Comparison of ENCODE assay signal across 26 mouse cellular contexts in genomic region chr2:127311193-127311592, GRCm38 (mm10). TPM values are rescaled to one million over a fixed set of nuclear protein-coding genes. Genes with fewer than 3 reads are reported as not detected.
A peak's percentile ranks its signal among the peaks of the same experiment; 100 is the strongest.
DNase-seq lines count a peak whose midpoint lies in the region; ATAC-seq and TF ChIP-seq lines count a peak whose summit lies in the region.
"Had no signal": no experiment of that assay in that cellular context is flagged by ENCODE, and none has a peak within 500 bp of the region (broad histone marks: within the 10 kb centered on the region; RNA-seq: fewer than 3 reads in every experiment).

No protein-coding gene starts in this region.

- CTCF ChIA-PET in Patski (lab: Charles Lee): interaction anchor here (1.2 kb wide), 1 partner anchor 24 kb away, joined by 3 read pairs; the partner anchor contains the start of gene Dusp2

- no peaks in the 10 kb centered on the region for H3K4me1 ChIP-seq in forebrain, embryonic 11.5 days (replicated peaks; ENCODE audit: control insufficient read depth, insufficient read depth, low read length)
- H3K4me1 ChIP-seq in forebrain, embryonic 14.5 days (ENCODE audit: control insufficient read depth, insufficient read depth, low read length): no peaks in the 10 kb centered on the region
- 0 out of 2 replicates have a peak, but pooled peaks cover 1% of the 10 kb centered on the region for H3K4me1 ChIP-seq in heart, adult 2 months (ENCODE audit: control insufficient read depth, insufficient read depth, low read length)
- H3K4me1 ChIP-seq: embryonic facial prominence, embryonic 13.5 days; forebrain, embryonic 13.5 days; hindbrain, embryonic 15.5 days had no signal

- H3K4me2 ChIP-seq in forebrain, embryonic 11.5 days (ENCODE audit: low read depth, low read length, severe bottlenecking): no peak overlapping the region
- H3K4me2 ChIP-seq in forebrain, embryonic 14.5 days (ENCODE audit: low read length): no peak overlapping the region
- H3K4me2 ChIP-seq: embryonic facial prominence, embryonic 13.5 days; forebrain, embryonic 13.5 days; heart, embryonic 13.5 days; hindbrain, embryonic 15.5 days had no signal

- POLR2A ChIA-PET in Patski (lab: Charles Lee): no interaction called here

- peak; percentile 3 for DNase-seq in forebrain, embryonic 11.5 days (ENCODE audit: low spot score)
- no peak for DNase-seq in forebrain, embryonic 14.5 days (ENCODE audit: low spot score)
- DNase-seq in thymus, postnatal 0 days (ENCODE audit: low spot score): peak; percentile 14
- DNase-seq in thymus, postnatal 10 days (ENCODE audit: low spot score in 2 of 2): no peak
- DNase-seq in A20 (ENCODE audit: low read depth, low spot score) (peak; percentile 37), Patski (ENCODE audit: low read depth, low spot score) (no peak)
- DNase-seq in left cerebral cortex, adult 9 months (ENCODE audit: low spot score in 2 of 2): no peak
- DNase-seq in heart, adult 2 months: no peak
- DNase-seq: adrenal gland, postnatal 10 days; cerebellum, adult 11 months; cerebellum, adult 8-10 months; cerebellum, postnatal 25 days; gastrocnemius, adult 2 months; gastrocnemius, postnatal 25 days; heart, postnatal 36 days had no signal

- WGBS in forebrain, embryonic 11.5 days: 79% methylated on average over 1 of the region's 1 CpGs
- 93% methylated on average over 1 of the region's 1 CpGs for WGBS in forebrain, embryonic 14.5 days
- WGBS in heart, adult 2 months: 100% methylated on average over 1 of the region's 1 CpGs

- intact Hi-C loops in heart, adult 2 months (cut with DNase I): no loop called here

- no peaks in the 10 kb centered on the region for H3K79me2 ChIP-seq in heart, adult 2 months (replicated peaks; ENCODE audit: control insufficient read depth, insufficient read depth, low read length)

- H3K9me3 ChIP-seq in forebrain, embryonic 11.5 days (ENCODE audit: control insufficient read depth, low read length): no peaks in the 10 kb centered on the region
- no peaks in the 10 kb centered on the region for H3K9me3 ChIP-seq in forebrain, embryonic 14.5 days (replicated peaks; ENCODE audit: control insufficient read depth, low read length)
- H3K9me3 ChIP-seq: embryonic facial prominence, embryonic 13.5 days; forebrain, embryonic 13.5 days; heart, embryonic 13.5 days; hindbrain, embryonic 15.5 days had no signal

- no peak overlapping the region for H3K4me3 ChIP-seq in forebrain, embryonic 11.5 days (ENCODE audit: low read depth, low read length)
- no peak overlapping the region for H3K4me3 ChIP-seq in forebrain, embryonic 14.5 days (ENCODE audit: low read depth, low read length)
- no peak overlapping the region for H3K4me3 ChIP-seq in heart, adult 2 months
- H3K4me3 ChIP-seq: embryonic facial prominence, embryonic 13.5 days; forebrain, embryonic 13.5 days; gastrocnemius, adult 2 months; heart, embryonic 13.5 days; hindbrain, embryonic 15.5 days had no signal

- no peak overlapping the region for H3K27ac ChIP-seq in forebrain, embryonic 11.5 days (ENCODE audit: low read depth, low read length)
- H3K27ac ChIP-seq in forebrain, embryonic 14.5 days (ENCODE audit: low read depth, low read length): no peak overlapping the region
- no peak overlapping the region for H3K27ac ChIP-seq in heart, adult 2 months
- H3K27ac ChIP-seq: embryonic facial prominence, embryonic 13.5 days; forebrain, embryonic 13.5 days; gastrocnemius, adult 2 months; heart, embryonic 13.5 days; hindbrain, embryonic 15.5 days had no signal

- no peaks in the 10 kb centered on the region for H3K27me3 ChIP-seq in forebrain, embryonic 11.5 days (ENCODE audit: control insufficient read depth, insufficient read depth, low read length)
- H3K27me3 ChIP-seq in forebrain, embryonic 14.5 days (replicated peaks; ENCODE audit: control insufficient read depth, insufficient read depth, low read length): no peaks in the 10 kb centered on the region
- H3K27me3 ChIP-seq in Patski: no peaks in the 10 kb centered on the region
- no peaks in the 10 kb centered on the region for H3K27me3 ChIP-seq in heart, adult 2 months (ENCODE audit: control insufficient read depth, insufficient read depth, low read length)
- H3K27me3 ChIP-seq: embryonic facial prominence, embryonic 13.5 days; forebrain, embryonic 13.5 days; heart, embryonic 13.5 days; hindbrain, embryonic 15.5 days had no signal

- TF ChIP-seq CTCF in Patski (IDR thresholded peaks at IDR 0.05): peak; percentile 27
- TF ChIP-seq CTCF in heart, adult 2 months (IDR thresholded peaks at IDR 0.05): no peak

- no peak for TF ChIP-seq EP300 in heart, adult 2 months (IDR thresholded peaks at IDR 0.05; ENCODE audit: insufficient read depth, low read depth, low read length)

- no peaks in the 10 kb centered on the region for H3K36me3 ChIP-seq in forebrain, embryonic 11.5 days (ENCODE audit: control insufficient read depth, insufficient read depth, low read length)
- H3K36me3 ChIP-seq in forebrain, embryonic 14.5 days (ENCODE audit: control insufficient read depth, insufficient read depth, low read length): no peaks in the 10 kb centered on the region
- no peaks in the 10 kb centered on the region for H3K36me3 ChIP-seq in heart, adult 2 months (ENCODE audit: control insufficient read depth, insufficient read depth, low read length)
- H3K36me3 ChIP-seq: embryonic facial prominence, embryonic 13.5 days; heart, embryonic 13.5 days; hindbrain, embryonic 15.5 days had no signal

- no peak overlapping the region for H3K9ac ChIP-seq in forebrain, embryonic 11.5 days (ENCODE audit: low read length)
- H3K9ac ChIP-seq in forebrain, embryonic 14.5 days (ENCODE audit: low read length): no peak overlapping the region
- no peak overlapping the region for H3K9ac ChIP-seq in heart, adult 2 months (ENCODE audit: low read depth, low read length)
- H3K9ac ChIP-seq: embryonic facial prominence, embryonic 13.5 days; forebrain, embryonic 13.5 days; heart, embryonic 13.5 days; hindbrain, embryonic 15.5 days had no signal

- in situ Hi-C loops in Patski (cut with MboI; ENCODE audit: low pct_unique_long_range_greater_than_20kb): no loop called here

- TF ChIP-seq POLR2A in heart, adult 2 months (IDR thresholded peaks at IDR 0.05; ENCODE audit: insufficient read depth, low read depth, low read length): no peak

- ATAC-seq in forebrain, embryonic 11.5 days (replicated peaks; ENCODE audit: low FRiP score): no peak
- ATAC-seq in forebrain, embryonic 14.5 days: no peak
- ATAC-seq in Patski: no peak
- ATAC-seq: forebrain, embryonic 13.5 days; inflammation-experienced regulatory T-cells, adult 6 months had no signal

RNA-seq across cellular contexts. Expression of gene Dusp2, which starts 24.8 kb away (rescaled TPM):
- 3.9 and 5.2 TPM in 2 replicates for polyA plus RNA-seq in forebrain, embryonic 11.5 days (2014; fragmentation: Nextera tagmentation; extraction: Ambion mirVana)
- polyA plus RNA-seq in forebrain, embryonic 14.5 days (2014; fragmentation: Nextera tagmentation; extraction: Ambion mirVana): 5.6 and 7.4 TPM in 2 replicates
- polyA plus RNA-seq in thymus, postnatal 0 days (2015; fragmentation: Nextera tagmentation; extraction: Ambion mirVana): 145 and 188 TPM in 2 replicates
- 7.0 TPM for polyA plus RNA-seq in Patski (2021)
- under 1 TPM; 0.44 to 0.45 TPM for total RNA-seq in heart, adult 2 months (2021)
- polyA plus RNA-seq in heart, adult 2 months (2012; rRNA removed): 0.97 and 1.1 TPM in 2 replicates

RNA-seq across cellular contexts. Expression of gene Astl, which starts 27.2 kb away (rescaled TPM):
- not detected in 2 replicates for polyA plus RNA-seq in forebrain, embryonic 11.5 days (2014; fragmentation: Nextera tagmentation; extraction: Ambion mirVana)
- polyA plus RNA-seq in forebrain, embryonic 14.5 days (2014; fragmentation: Nextera tagmentation; extraction: Ambion mirVana): not detected in 2 replicates
- 0.14 and 0.39 TPM in 2 replicates for polyA plus RNA-seq in thymus, postnatal 0 days (2015; fragmentation: Nextera tagmentation; extraction: Ambion mirVana)
- not detected for polyA plus RNA-seq in Patski (2021)
- total RNA-seq in heart, adult 2 months (2021): not detected
- not detected in 2 replicates for polyA plus RNA-seq in heart, adult 2 months (2012; rRNA removed)
- total RNA-seq: adrenal gland, postnatal 4 days; gastrocnemius, postnatal 25 days; heart, postnatal 36 days had no signal
- polyA plus RNA-seq: brain, embryonic 14.5 days; cortical plate, adult 2 months; forebrain, embryonic 13.5 days; heart, embryonic 13.5 days; heart, postnatal 0 days; hindbrain, embryonic 11.5 days; hindbrain, embryonic 15.5 days had no signal

RNA-seq across cellular contexts. Expression of gene Stard7, which starts 41.2 kb away (rescaled TPM):
- polyA plus RNA-seq in forebrain, embryonic 11.5 days (2014; fragmentation: Nextera tagmentation; extraction: Ambion mirVana): 95.0 and 102 TPM in 2 replicates
- 102 and 109 TPM in 2 replicates for polyA plus RNA-seq in forebrain, embryonic 14.5 days (2014; fragmentation: Nextera tagmentation; extraction: Ambion mirVana)
- 56.7 and 61.8 TPM in 2 replicates for polyA plus RNA-seq in thymus, postnatal 0 days (2015; fragmentation: Nextera tagmentation; extraction: Ambion mirVana)
- polyA plus RNA-seq in Patski (2021): 85.1 TPM
- total RNA-seq in heart, adult 2 months (2021): 100 to 1,000 TPM; 150 to 165 TPM
- polyA plus RNA-seq in heart, adult 2 months (2012; rRNA removed): 64.0 and 151 TPM in 2 replicates

RNA-seq across cellular contexts. Expression of gene Adra2b, which starts 51.8 kb away (rescaled TPM):
- polyA plus RNA-seq in forebrain, embryonic 11.5 days (2014; fragmentation: Nextera tagmentation; extraction: Ambion mirVana): 3.4 and 4.1 TPM in 2 replicates
- 0.36 and 0.43 TPM in 2 replicates for polyA plus RNA-seq in forebrain, embryonic 14.5 days (2014; fragmentation: Nextera tagmentation; extraction: Ambion mirVana)
- polyA plus RNA-seq in thymus, postnatal 0 days (2015; fragmentation: Nextera tagmentation; extraction: Ambion mirVana): 0.47 and 0.50 TPM in 2 replicates
- not detected for polyA plus RNA-seq in Patski (2021)
- 1 to 10 TPM in 1 of 2 experiments, under 1 TPM in 1; 0.73 to 1.1 TPM for total RNA-seq in heart, adult 2 months (2021)
- 1.0 and 1.6 TPM in 2 replicates for polyA plus RNA-seq in heart, adult 2 months (2012; rRNA removed)
- total RNA-seq: granulocyte monocyte progenitor cell, adult 5-6 weeks had no signal

Comparison
In these comparisons a context has a peak if more than half of its experiments do, and no peak if none do; other contexts are left out.
1. DNase-seq: peak in forebrain, embryonic 11.5 days (single experiment), thymus, postnatal 0 days (single experiment) and A20 (single experiment); none in forebrain, embryonic 14.5 days (single experiment), thymus, postnatal 10 days (0 of 2), Patski (single experiment), left cerebral cortex, adult 9 months (0 of 2) and heart, adult 2 months (0 of 2).
2. RNA of gene Dusp2, which starts 24.8 kb away (polyA plus RNA-seq): 145 to 188 TPM in thymus, postnatal 0 days; 7.0 TPM in Patski (single experiment), 5.6 to 7.4 TPM in forebrain, embryonic 14.5 days, 3.9 to 5.2 TPM in forebrain, embryonic 11.5 days and 0.97 to 1.1 TPM in heart, adult 2 months; every median in the first group is over 10 times any median in the second.